17 mouse cellular contexts compared by ENCODE assay signal in the genomic region with DNA sequence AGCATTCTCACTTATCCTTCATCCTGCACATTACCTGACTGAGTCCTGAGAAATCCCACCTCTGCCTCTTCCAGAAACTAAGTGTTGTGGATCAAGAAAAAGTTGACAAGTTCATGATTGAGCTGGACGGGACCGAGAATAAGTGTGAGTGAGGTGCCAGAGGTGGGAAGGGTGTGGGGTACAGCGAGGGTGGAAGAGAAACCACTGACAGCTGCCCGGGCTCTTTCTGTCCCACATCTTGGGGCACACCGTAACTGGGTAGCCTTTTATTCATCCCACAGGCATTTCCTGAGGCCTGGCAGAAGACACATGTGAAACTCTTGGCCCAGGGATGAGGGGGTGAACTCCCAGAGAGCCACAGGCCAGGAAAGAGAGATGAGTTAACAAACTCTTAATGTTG. TPM values are rescaled to one million over a fixed set of nuclear protein-coding genes. Genes with fewer than 3 reads are reported as not detected.
A peak's percentile ranks its signal among the peaks of the same experiment; 100 is the strongest.
DNase-seq lines count a peak whose midpoint lies in the region; ATAC-seq and TF ChIP-seq lines count a peak whose summit lies in the region.
"Had no signal": no experiment of that assay in that cellular context is flagged by ENCODE, and none has a peak within 500 bp of the region (broad histone marks: within the 10 kb centered on the region; RNA-seq: fewer than 3 reads in every experiment).

No protein-coding gene starts in this region.

- intact Hi-C loops in heart, postnatal 25 days (cut with DNase I) = loop anchor here (10.0 kb wide), 1 partner anchor 644 kb away; the partner anchor contains the start of genes Acadvl and Dlg4

- no peak for TF ChIP-seq CTCF in E14TG2a.4 (conservative IDR thresholded peaks at IDR 0.05; ENCODE audit: low read length)
- no peak for TF ChIP-seq CTCF in heart, postnatal 0 days (IDR thresholded peaks at IDR 0.05; ENCODE audit: low read depth)

- peak overlapping the region; percentile 39 for H3K27ac ChIP-seq in heart, embryonic 12.5 days (ENCODE audit: poor library complexity, severe bottlenecking)
- peak overlapping the region; percentile 100 for H3K27ac ChIP-seq in heart, postnatal 0 days (ENCODE audit: low read depth)
- H3K27ac ChIP-seq: liver, embryonic 14.5 days; neural tube, embryonic 12.5 days had no signal

- DNase-seq in heart, postnatal 25 days (ENCODE audit: low spot score) = no peak
- peak; percentile 53 for DNase-seq in 3T3-L1 (ENCODE audit: low read depth, low spot score)
- DNase-seq in heart, postnatal 0 days (ENCODE audit: low spot score) = no peak
- no peak for DNase-seq in spleen, postnatal 4 days (ENCODE audit: low spot score in 2 of 2)
- DNase-seq in right cerebral cortex, postnatal 25 days = no peak
- DNase-seq: cerebellum, adult 11 months; kidney, postnatal 10 days; layer of hippocampus, adult 9-11 months; thymus, adult 18-20 months had no signal

- TF ChIP-seq EP300 in heart, postnatal 0 days (IDR thresholded peaks at IDR 0.05; ENCODE audit: low read depth) = no peak

- H3K36me3 ChIP-seq in heart, embryonic 12.5 days = peaks cover 44% of the 10 kb centered on the region
- peaks cover 32% of the 10 kb centered on the region for H3K36me3 ChIP-seq in E14TG2a.4 (ENCODE audit: insufficient read depth, low read length)
- H3K36me3 ChIP-seq in heart, postnatal 0 days (replicated peaks; ENCODE audit: control insufficient read depth, insufficient read depth, low read length) = peaks cover 39% of the 10 kb centered on the region

- H3K9ac ChIP-seq in heart, embryonic 12.5 days = peak overlapping the region; percentile 94
- H3K9ac ChIP-seq in heart, postnatal 0 days (replicated peaks; ENCODE audit: low read depth, low read length) = peak overlapping the region; percentile 99
- H3K9ac ChIP-seq: liver, embryonic 14.5 days; neural tube, embryonic 12.5 days had no signal

- WGBS in heart, embryonic 12.5 days = 73% methylated on average over 5 of the region's 5 CpGs
- WGBS in heart, postnatal 0 days = 52% methylated on average over 5 of the region's 5 CpGs

- no peaks in the 10 kb centered on the region for H3K9me3 ChIP-seq in heart, embryonic 12.5 days (replicated peaks)
- peaks cover 3% of the 10 kb centered on the region for H3K9me3 ChIP-seq in E14TG2a.4 (ENCODE audit: low read length)
- H3K9me3 ChIP-seq in heart, postnatal 0 days (replicated peaks; ENCODE audit: control insufficient read depth, low read length) = no peaks in the 10 kb centered on the region
- H3K9me3 ChIP-seq: neural tube, embryonic 12.5 days had no signal

- no peaks in the 10 kb centered on the region for H3K27me3 ChIP-seq in heart, embryonic 12.5 days (replicated peaks)
- H3K27me3 ChIP-seq in E14TG2a.4 (ENCODE audit: insufficient read depth, low read length) = peaks cover 5% of the 10 kb centered on the region; the same call in 1 of the 2 replicates
- H3K27me3 ChIP-seq in heart, postnatal 0 days (ENCODE audit: control insufficient read depth, insufficient read depth, low read length) = no peaks in the 10 kb centered on the region
- H3K27me3 ChIP-seq: neural tube, embryonic 12.5 days; Patski had no signal

- H3K4me1 ChIP-seq in heart, embryonic 12.5 days (replicated peaks) = peaks cover 45% of the 10 kb centered on the region
- peaks cover 63% of the 10 kb centered on the region for H3K4me1 ChIP-seq in E14TG2a.4 (replicated peaks; ENCODE audit: low read depth, low read length)
- H3K4me1 ChIP-seq in heart, postnatal 0 days (ENCODE audit: control insufficient read depth, insufficient read depth) = peaks cover 41% of the 10 kb centered on the region

- ATAC-seq in heart, embryonic 12.5 days (ENCODE audit: insufficient number of reproducible peaks, low FRiP score) = no peak
- ATAC-seq in heart, postnatal 0 days (ENCODE audit: insufficient read depth, low read depth) = no peak
- ATAC-seq: forebrain, embryonic 16.5 days; intestine, embryonic 16.5 days; lung, postnatal 0 days; Patski had no signal

- peak overlapping the region; percentile 78 for H3K4me3 ChIP-seq in heart, embryonic 12.5 days
- 0 out of 2 replicates have a peak overlapping the region, but pooled peaks have one; percentile 32 for H3K4me3 ChIP-seq in E14TG2a.4 (replicated peaks; ENCODE audit: low read length)
- H3K4me3 ChIP-seq in heart, postnatal 0 days (ENCODE audit: low read depth, low read length) = peak overlapping the region; percentile 96
- H3K4me3 ChIP-seq: neural tube, embryonic 12.5 days had no signal

- H3K4me2 ChIP-seq in heart, embryonic 12.5 days = peak overlapping the region; percentile 82
- H3K4me2 ChIP-seq in heart, postnatal 0 days (ENCODE audit: low read depth, low read length) = peak overlapping the region; percentile 75
- H3K4me2 ChIP-seq: neural tube, embryonic 12.5 days had no signal

RNA-seq across cellular contexts. Expression of gene Eno3, which starts 1.5 kb away (rescaled TPM):
- 238 and 239 TPM in 2 replicates for polyA plus RNA-seq in heart, embryonic 12.5 days (2016; fragmentation: Nextera tagmentation; extraction: Ambion mirVana)
- 1,000 to 10,000 TPM; 2,028 to 2,111 TPM for total RNA-seq in heart, postnatal 25 days (2021)
- total RNA-seq in heart, postnatal 0 days (2014; rRNA removed; ENCODE audit: low replicate concordance) = 1,315 and 1,376 TPM in 2 replicates
- polyA plus RNA-seq in heart, postnatal 0 days (2015; fragmentation: Nextera tagmentation; extraction: Ambion mirVana) = 1,204 and 1,224 TPM in 2 replicates

RNA-seq across cellular contexts. Expression of gene Pfn1, which starts 4.1 kb away (rescaled TPM):
- polyA plus RNA-seq in heart, embryonic 12.5 days (2016; fragmentation: Nextera tagmentation; extraction: Ambion mirVana) = 1,661 and 1,678 TPM in 2 replicates
- 100 to 1,000 TPM; 290 to 310 TPM for total RNA-seq in heart, postnatal 25 days (2021)
- 924 and 959 TPM in 2 replicates for total RNA-seq in heart, postnatal 0 days (2014; rRNA removed; ENCODE audit: low replicate concordance)
- 903 and 932 TPM in 2 replicates for polyA plus RNA-seq in heart, postnatal 0 days (2015; fragmentation: Nextera tagmentation; extraction: Ambion mirVana)

RNA-seq across cellular contexts. Expression of gene Spag7, which starts 10.7 kb away (rescaled TPM):
- 164 and 170 TPM in 2 replicates for polyA plus RNA-seq in heart, embryonic 12.5 days (2016; fragmentation: Nextera tagmentation; extraction: Ambion mirVana)
- 10 to 100 TPM; 89.8 to 99.5 TPM for total RNA-seq in heart, postnatal 25 days (2021)
- total RNA-seq in heart, postnatal 0 days (2014; rRNA removed; ENCODE audit: low replicate concordance) = 42.0 and 53.9 TPM in 2 replicates
- 154 and 175 TPM in 2 replicates for polyA plus RNA-seq in heart, postnatal 0 days (2015; fragmentation: Nextera tagmentation; extraction: Ambion mirVana)

RNA-seq across cellular contexts. Expression of gene Slc25a11, which starts 11.2 kb away (rescaled TPM):
- polyA plus RNA-seq in heart, embryonic 12.5 days (2016; fragmentation: Nextera tagmentation; extraction: Ambion mirVana) = 227 and 229 TPM in 2 replicates
- total RNA-seq in heart, postnatal 25 days (2021) = 100 to 1,000 TPM; 550 to 562 TPM
- 530 and 532 TPM in 2 replicates for total RNA-seq in heart, postnatal 0 days (2014; rRNA removed; ENCODE audit: low replicate concordance)
- polyA plus RNA-seq in heart, postnatal 0 days (2015; fragmentation: Nextera tagmentation; extraction: Ambion mirVana) = 446 and 451 TPM in 2 replicates

RNA-seq across cellular contexts. Expression of gene Rnf167, which starts 11.5 kb away (rescaled TPM):
- polyA plus RNA-seq in heart, embryonic 12.5 days (2016; fragmentation: Nextera tagmentation; extraction: Ambion mirVana) = 67.4 and 70.1 TPM in 2 replicates
- total RNA-seq in heart, postnatal 25 days (2021) = 10 to 100 TPM; 48.0 to 54.0 TPM
- 48.3 and 66.3 TPM in 2 replicates for total RNA-seq in heart, postnatal 0 days (2014; rRNA removed; ENCODE audit: low replicate concordance)
- 61.8 and 62.5 TPM in 2 replicates for polyA plus RNA-seq in heart, postnatal 0 days (2015; fragmentation: Nextera tagmentation; extraction: Ambion mirVana)

Comparison
In these comparisons a context has a peak if more than half of its experiments do, and no peak if none do; other contexts are left out.
1. H3K4me3 ChIP-seq: peak in every context shown above with its lines; median percentile 96 in heart, postnatal 0 days; 78 in heart, embryonic 12.5 days; 32 in E14TG2a.4.